Mouse (Mus musculus): ENCODE measurements around the gene Hspg2.

- no peak for TF ChIP-seq ZNF384 (IDR thresholded peaks at IDR 0.05; ENCODE audit: low read depth, low read length)
- TF ChIP-seq CHD2 (IDR thresholded peaks at IDR 0.05; ENCODE audit: low read depth, low read length): no peak
- TF ChIP-seq ZC3H11A (IDR thresholded peaks at IDR 0.05; ENCODE audit: borderline replicate concordance, low read depth, low read length): no peak
Measured at GRCm38 (mm10) chr4:137503509-137503971, 35.0 kb downstream of the Hspg2 start.

Measured in ES-E14 (cell line).